Mouse (Mus musculus) R1 (cell line): ENCODE measurements at regions not wholly inside any gene's neighbourhood (a gene's known extent, or its start where the extent isn't known, plus 50 kb on each side); places are given as distances from the start of the nearest gene placed in this dataset.
"Not testable (repeated sequence)": the region's sequence is repeated elsewhere in the genome, so short reads cannot be mapped to it uniquely, and the experiment has no call there.

Source experiments
- DNase-seq: peaks from one replicate; pipeline ENCODE4 v3.0.0-alpha.2; 2018; ENCODE audit warnings: low read depth, low spot score

- no peak for DNase-seq
Observed at GRCm38 (mm10) chr5:117040878-117041277, 75.0 kb downstream of the Suds3 start.

GRCm38 (mm10) chr5:117037261-117037660, 78.7 kb downstream of the Suds3 start:
- DNase-seq = peak; percentile 46

GRCm38 (mm10) chr5:117032130-117032529, 83.8 kb downstream of the Suds3 start:
- DNase-seq = no peak

DNA sequence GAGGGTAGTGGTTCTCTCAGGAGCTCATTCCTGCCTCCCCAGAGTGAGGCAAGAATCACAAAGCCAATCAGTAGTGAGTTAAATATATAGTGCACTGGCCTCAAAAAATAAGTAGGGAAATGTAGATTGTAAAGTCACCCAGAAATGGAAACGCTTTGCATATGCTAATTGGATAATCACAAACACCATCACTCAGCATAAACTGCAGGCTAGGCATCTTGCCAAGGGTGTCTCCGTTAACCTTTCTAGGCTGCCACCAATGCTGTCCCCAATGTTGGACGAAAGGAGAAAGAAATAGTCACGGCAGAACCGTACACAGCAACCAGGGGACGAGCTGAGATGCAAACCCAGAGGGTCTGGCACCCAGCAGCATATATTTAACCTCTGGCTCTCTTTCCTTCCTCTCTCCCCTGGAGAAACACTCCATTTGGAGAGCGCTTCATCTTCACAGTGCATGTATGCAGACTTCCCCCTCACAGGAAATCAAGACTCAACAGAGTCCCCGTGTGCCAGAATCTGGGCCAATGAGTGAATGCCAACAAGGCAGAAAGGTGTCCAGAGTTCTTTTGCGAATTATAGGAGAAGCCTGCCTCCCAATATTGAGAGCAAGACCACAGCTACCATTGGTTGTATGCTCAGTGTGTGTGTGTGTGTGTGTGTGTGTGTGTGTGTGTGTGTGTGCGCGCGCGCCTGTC, 90.1 kb downstream of the Suds3 start:
- DNase-seq = no peak

DNA sequence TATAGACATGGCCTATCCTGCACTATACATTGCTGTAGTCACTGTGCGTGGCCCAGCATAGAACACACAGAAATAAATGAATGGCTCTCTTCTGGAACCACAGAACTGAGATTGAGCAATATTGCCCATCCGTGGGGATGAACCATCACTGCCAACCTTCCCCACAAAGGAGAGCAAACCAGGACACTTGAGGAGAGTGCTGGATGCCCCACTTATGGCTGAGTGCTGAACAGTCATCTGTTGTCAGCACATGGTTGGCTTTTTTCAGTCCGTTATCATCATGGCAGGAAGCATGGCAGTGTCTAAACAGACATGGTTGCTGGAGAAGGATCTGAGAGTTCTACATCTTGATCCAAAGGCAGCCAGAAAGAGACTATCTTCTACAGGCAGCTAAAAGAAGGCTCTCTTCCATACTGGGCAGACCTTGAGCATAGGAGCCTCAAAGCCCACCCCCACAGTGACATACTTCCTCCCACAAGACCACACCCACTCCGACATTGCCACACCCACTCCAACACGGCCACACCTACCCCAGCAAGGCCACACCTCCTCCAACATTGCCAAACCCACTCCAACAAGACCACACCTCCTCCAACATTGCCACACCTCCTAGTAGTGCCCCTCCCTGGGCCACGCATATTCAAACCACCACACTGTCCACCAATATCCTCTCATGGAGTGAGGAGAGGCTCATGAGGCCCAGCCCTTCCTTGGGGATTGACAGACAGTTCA, 97.3 kb downstream of the Suds3 start:
- DNase-seq = peak; percentile 75

GRCm38 (mm10) chr5:117011128-117011527, 104.8 kb downstream of the Suds3 start:
- DNase-seq = no peak

GRCm38 (mm10) chr5:117000770-117001201, 115.1 kb downstream of the Suds3 start:
- no peak for DNase-seq

DNA sequence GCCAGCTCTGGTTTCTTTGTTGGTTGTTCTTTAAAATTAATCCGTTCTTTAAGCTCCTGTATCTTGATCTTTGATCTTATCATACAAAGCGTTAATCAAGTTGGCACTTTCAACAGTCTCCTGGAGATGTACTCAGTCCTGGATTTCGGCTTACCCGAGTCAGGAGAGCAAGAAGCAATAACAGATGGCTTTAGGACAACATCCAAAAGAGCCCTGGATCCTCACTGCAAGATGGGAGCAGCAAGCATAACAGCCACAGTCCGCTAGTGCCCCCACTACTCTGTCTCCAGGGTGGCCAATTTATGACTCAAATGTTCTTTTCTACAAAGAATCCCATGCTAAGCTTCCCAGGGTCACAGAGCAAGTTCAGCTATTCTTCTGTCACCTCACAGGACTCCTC, 121.4 kb downstream of the Suds3 start:
- no peak for DNase-seq

DNA sequence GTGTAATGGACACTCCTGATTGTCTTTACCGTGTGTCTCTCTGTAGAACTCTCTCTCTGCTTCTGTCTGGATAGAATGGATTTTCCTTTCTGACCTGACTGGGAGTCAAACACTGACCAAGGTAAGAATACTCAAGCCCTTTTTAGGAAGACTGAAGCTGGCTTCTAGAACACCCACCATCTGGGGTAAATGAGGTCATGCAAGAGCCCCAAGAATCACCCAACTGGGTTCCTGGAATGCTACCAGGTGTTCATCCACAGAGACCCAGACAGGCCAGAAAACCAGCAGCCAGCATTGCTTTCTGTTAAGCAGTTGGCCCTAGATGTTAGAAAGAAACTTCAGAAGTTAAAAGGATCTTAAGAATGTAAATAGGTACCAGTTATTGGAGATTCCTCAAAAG, 122.2 kb downstream of the Suds3 start:
- no peak for DNase-seq

DNA sequence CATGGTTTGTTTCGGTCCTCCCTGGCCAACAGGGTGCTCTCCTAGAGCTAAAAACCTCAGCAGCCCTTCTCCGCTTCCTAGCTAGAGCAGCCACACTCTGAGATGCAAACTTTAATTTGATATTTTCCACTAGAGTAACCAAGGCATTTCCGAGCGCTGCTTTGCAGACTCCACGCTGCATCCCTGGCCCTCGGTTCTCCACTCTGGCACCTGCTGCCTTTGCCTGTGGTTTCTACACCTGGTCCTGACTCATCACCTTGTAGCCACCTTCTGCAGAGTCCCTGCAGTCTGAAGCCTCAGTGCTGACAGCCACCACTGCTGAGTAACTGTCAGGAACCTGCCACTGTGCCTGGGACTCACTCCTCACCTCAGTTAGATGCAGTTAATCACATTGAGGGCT, 124.5 kb downstream of the Suds3 start:
- DNase-seq = no peak

- DNase-seq = not testable (repeated sequence)
Observed at GRCm38 (mm10) chr5:116971474-116971873, 144.4 kb downstream of the Suds3 start.

DNA sequence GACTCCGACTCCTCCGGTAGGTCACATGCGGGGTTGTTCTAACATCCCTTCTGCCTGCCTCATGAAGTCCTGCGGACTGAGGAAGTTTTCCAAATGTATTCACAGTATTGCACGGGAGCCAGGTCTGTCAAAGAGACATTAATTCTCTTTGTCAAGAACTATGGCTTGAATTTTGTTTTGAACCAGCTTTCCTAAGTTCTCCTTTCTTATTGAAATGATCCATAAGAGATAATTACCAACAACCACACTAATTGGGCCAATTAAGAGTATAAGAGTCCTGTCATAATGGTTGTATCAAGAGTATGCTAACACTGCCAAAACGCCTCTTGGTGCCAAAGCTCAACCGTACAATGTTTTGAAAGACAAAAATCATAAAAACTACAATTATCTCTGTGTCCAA, 151.7 kb downstream of the Suds3 start:
- no peak for DNase-seq

- peak; percentile 79 for DNase-seq
Observed at GRCm38 (mm10) chr5:116963106-116963505, 152.8 kb downstream of the Suds3 start.

DNA sequence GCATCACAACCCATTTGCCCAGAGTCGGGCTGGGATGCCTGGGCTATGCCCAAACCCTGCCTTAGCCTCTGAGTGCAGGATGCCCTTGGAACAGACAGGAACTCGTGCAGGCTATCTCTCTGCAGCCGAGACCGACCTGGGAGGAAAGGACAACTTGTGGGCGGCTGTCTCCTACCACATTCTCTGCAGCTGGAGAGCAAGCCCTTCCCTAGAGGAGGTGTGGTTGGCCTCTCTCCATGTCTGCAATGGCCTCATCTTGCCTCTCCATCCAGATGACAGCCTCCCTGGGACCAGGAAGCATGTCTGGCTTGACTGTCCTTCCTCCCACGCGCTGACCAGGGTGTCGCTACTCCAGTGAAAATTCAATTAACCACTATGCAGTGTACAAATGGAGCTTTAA, 155.9 kb downstream of the Suds3 start:
- DNase-seq = no peak

GRCm38 (mm10) chr5:116958141-116958540, 157.8 kb downstream of the Suds3 start:
- no peak for DNase-seq

- no peak for DNase-seq
Observed at GRCm38 (mm10) chr5:116956572-116956971, 159.3 kb downstream of the Suds3 start.

GRCm38 (mm10) chr5:116950280-116950881, 165.5 kb downstream of the Suds3 start:
- DNase-seq = peak; percentile 64

DNA sequence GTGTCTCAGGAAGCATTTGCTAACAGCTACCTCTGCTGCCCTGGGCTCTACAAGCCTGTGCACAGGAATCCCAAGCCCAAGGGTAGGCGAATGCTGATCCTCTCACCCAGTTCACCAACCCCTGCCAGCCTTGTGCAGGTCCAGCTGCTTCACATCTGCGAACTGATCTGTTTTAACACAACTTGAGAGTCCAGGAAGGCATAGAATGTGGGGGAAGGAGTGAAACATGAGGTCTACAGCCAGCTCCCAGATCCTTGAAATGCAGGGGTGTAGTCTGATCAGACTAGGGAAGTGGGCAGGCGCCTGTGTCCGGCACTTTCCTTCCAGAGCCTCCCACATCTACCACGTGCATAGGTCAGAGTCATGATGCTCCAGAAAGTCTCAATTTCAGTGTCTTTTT, 181.3 kb downstream of the Suds3 start:
- DNase-seq = no peak

DNA sequence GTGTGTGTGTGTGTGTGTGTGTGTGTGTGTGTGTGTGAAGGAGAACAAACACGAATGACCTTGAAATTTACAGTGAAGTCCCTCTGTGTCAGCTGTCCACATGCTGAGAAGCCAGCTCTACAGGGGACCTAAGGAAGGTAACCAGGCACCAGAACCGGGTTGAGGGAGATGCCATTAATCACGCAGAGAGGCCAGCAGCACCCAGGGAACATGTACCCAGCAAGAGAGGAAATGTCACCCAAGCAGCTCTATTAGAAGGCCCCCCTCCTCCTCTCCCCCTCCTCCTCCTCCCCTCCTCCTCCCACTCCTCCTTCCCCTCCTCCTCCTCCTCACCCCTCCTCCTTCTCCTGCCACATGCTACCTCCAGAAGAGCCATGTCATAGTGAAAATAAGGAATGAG, 181.8 kb downstream of the Suds3 start:
- DNase-seq = no peak

- peak; percentile 60 for DNase-seq
Observed at GRCm38 (mm10) chr5:116933105-116933504, 182.8 kb downstream of the Suds3 start.

DNA sequence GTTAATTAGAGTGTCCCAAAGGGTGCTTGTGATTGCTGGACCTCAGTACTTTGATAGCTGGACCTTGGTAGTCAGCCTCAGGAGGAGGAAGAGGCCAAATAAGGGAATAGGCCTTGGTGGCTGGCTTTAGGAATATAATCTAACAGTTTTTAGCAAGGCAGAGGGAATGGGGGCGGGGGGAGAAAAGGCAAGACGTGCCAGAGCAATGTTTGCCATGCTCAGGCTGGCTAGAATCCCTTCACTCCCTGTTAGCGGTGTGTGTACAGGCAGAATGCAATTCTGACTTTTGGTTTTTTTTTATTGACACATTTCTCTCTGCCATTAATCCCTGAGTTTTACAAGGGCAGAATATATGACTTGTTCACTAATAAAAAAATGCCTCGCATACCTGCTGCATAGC, 192.2 kb downstream of the Suds3 start:
- DNase-seq = no peak

DNA sequence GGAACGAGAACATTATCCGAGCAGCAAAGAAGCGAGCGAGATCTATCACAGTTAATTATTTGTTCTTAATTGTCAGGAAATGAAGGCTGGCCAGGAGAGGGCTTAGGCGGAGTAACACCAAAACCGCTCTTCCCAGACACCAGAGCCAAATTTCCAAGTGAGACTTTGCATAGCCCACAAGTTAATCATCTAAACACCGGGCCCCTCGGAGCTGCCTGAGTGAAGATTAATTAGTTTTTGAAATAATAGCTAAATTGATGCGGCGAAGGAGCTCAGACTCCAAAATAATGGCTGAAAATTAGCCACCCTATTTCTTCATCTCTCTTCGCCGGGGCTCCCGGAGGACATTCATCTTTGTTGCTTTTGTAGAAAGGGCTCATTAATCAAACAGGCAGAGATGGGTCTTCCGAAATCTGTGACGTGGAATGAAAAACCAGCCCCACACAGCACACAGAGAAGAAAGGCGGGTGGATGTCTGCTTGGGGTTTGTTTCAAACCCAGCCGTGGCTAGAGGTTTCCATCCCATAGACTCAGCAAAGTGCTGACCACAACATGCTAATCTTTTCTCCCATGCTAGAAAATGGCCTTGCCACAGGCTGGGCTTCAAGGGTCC, 193.7 kb downstream of the Suds3 start:
- no peak for DNase-seq
